Mouse (Mus musculus) small intestine, adult 2 months (tissue): ENCODE measurements around the gene Metrn.

Experiments used
- CTCF ChIP-seq: fragments of 200-500 bp; IDR thresholded peaks from 2 replicates; pipeline ENCODE4 v1.5.1; 2012; ENCODE audit warnings: low read depth, mild to moderate bottlenecking, control low read depth, inconsistent platforms, low read length, moderate library complexity, mixed read lengths; ENCODE audit not compliant: insufficient replicate concordance, insufficient read length; ENCODE audit errors: extremely low read depth
- POLR2A ChIP-seq: fragments of 200-500 bp; IDR thresholded peaks from 2 replicates; pipeline ENCODE4 v1.6.1; 2012; ENCODE audit warnings: low read depth, mild to moderate bottlenecking, control low read depth, inconsistent platforms, low read length, moderate library complexity

- TF ChIP-seq CTCF (no peak), POLR2A (no peak)
These were observed 35.4 kb downstream of the Metrn start for GRCm38 (mm10) chr17:25761561-25761970.
